Mouse (Mus musculus) cerebellum, adult 11 months (tissue): ENCODE results near the gene Cyp4f39.
"Not testable (repeated sequence)": the region's sequence is repeated elsewhere in the genome, so short reads cannot be mapped to it uniquely, and the experiment has no call there.

Source experiments
- DNase-seq: peaks from one replicate; pipeline ENCODE4 v3.0.0; 2022

Cyp4f39 gene

GRCm38 (mm10) chr17:32477204-32477603, 24.7 kb downstream of the Cyp4f39 start:
- DNase-seq: no peak

GRCm38 (mm10) chr17:32478727-32479126, 26.2 kb downstream of the Cyp4f39 start:
- no peak for DNase-seq

- DNase-seq: no peak
These were observed 27.3 kb downstream of the Cyp4f39 start for GRCm38 (mm10) chr17:32479554-32480506.

- DNase-seq: no peak
These were observed 29.2 kb downstream of the Cyp4f39 start for GRCm38 (mm10) chr17:32481766-32482165.

- peak; percentile 91 for DNase-seq
These were observed 30.7 kb downstream of the Cyp4f39 start for GRCm38 (mm10) chr17:32483200-32483599.

- no peak for DNase-seq
These were observed 39.9 kb downstream of the Cyp4f39 start for GRCm38 (mm10) chr17:32492349-32492980.

GRCm38 (mm10) chr17:32494601-32495000, 42.1 kb downstream of the Cyp4f39 start:
- peak; percentile 59 for DNase-seq

GRCm38 (mm10) chr17:32500511-32500910, 48.0 kb downstream of the Cyp4f39 start:
- DNase-seq: not testable (repeated sequence)

GRCm38 (mm10) chr17:32501051-32501450, 48.5 kb downstream of the Cyp4f39 start:
- no peak for DNase-seq

- DNase-seq: no peak
These were observed 50.6 kb downstream of the Cyp4f39 start for GRCm38 (mm10) chr17:32503111-32503510.

GRCm38 (mm10) chr17:32505851-32506728, 53.6 kb downstream of the Cyp4f39 start, which contains the start of gene Cyp4f17:
Cyp4f17 (plus strand) TSS chr17:32506050.
- DNase-seq: no peak

GRCm38 (mm10) chr17:32506729-32507245, 54.3 kb downstream of the Cyp4f39 start:
- no peak for DNase-seq

GRCm38 (mm10) chr17:32516126-32516525, 63.6 kb downstream of the Cyp4f39 start:
- no peak for DNase-seq

GRCm38 (mm10) chr17:32521981-32522380, 69.5 kb downstream of the Cyp4f39 start:
- DNase-seq: no peak

- DNase-seq: no peak
These were observed 69.9 kb downstream of the Cyp4f39 start for GRCm38 (mm10) chr17:32522386-32522785.

GRCm38 (mm10) chr17:32522816-32523215, 70.3 kb downstream of the Cyp4f39 start:
- no peak for DNase-seq

- DNase-seq: no peak
These were observed 71.4 kb downstream of the Cyp4f39 start for GRCm38 (mm10) chr17:32523895-32524294.

- not testable (repeated sequence) for DNase-seq
These were observed 73.8 kb downstream of the Cyp4f39 start for GRCm38 (mm10) chr17:32526341-32526740.

GRCm38 (mm10) chr17:32527748-32528147, 75.2 kb downstream of the Cyp4f39 start:
- DNase-seq: peak; percentile 6

- peak; percentile 93 for DNase-seq
These were observed 76.2 kb downstream of the Cyp4f39 start for GRCm38 (mm10) chr17:32528408-32529337.

GRCm38 (mm10) chr17:32532356-32532755, 79.8 kb downstream of the Cyp4f39 start:
- DNase-seq: not testable (repeated sequence)
